Mouse (Mus musculus) G1E (cell line): Measurements from ENCODE around the gene Psd.

ENCODE experiments used
- CTCF ChIP-seq: IDR thresholded peaks from 2 replicates; pipeline ENCODE4 v1.5.1; 2012; ENCODE audit warnings: low read depth, low read length, inconsistent platforms, mixed read lengths
- GATA1 ChIP-seq: IDR thresholded peaks from 2 replicates; pipeline ENCODE4 v1.6.1; 2012; ENCODE audit warnings: borderline replicate concordance, low read length, inconsistent platforms, mixed read lengths
- GATA2 ChIP-seq: IDR thresholded peaks from 2 replicates; pipeline ENCODE4 v1.6.1; 2012; ENCODE audit warnings: low read depth, low read length, inconsistent platforms, borderline replicate concordance
- POLR2AphosphoS5 ChIP-seq: IDR thresholded peaks from 2 replicates; pipeline ENCODE4 v1.6.1; 2012; ENCODE audit warnings: low read depth, low read length, inconsistent platforms; ENCODE audit not compliant: insufficient replicate concordance
- TAL1 ChIP-seq: conservative IDR thresholded peaks from 2 replicates; pipeline ENCODE4 v1.6.1; 2012; ENCODE audit warnings: low read depth, low read length, inconsistent platforms, mixed read lengths

DNA sequence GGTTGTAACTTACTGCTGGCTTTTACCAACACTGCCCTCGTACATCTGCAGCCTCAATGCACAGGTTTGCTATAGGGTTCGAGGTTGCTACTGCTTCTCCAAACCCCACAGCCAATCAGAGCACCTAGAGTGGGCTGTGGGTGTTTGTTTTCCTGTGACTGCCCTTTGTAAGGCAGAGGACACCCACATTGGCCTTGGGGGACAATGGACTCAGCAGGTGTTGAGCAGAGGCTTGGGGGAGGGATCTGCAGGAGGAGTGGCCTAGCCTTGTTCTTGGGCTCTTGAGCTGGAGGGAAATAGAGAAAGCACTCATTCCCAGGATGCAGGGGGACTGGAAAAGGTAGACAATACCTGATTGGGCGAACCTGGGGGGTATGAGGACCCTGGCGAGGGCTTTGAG lies 31.4 kb upstream of the Psd start:
- no peak for TF ChIP-seq GATA1
- TF ChIP-seq CTCF, result no peak
- TF ChIP-seq TAL1, result no peak
- TF ChIP-seq POLR2AphosphoS5, result no peak
- no peak for TF ChIP-seq GATA2
